Mouse (Mus musculus): Measurements from ENCODE around the gene Olfr951. TPM values are rescaled to one million over a fixed set of nuclear protein-coding genes. Genes with fewer than 3 reads are reported as not detected.

Olfr951 gene
- total RNA-seq (2014; rRNA removed): not detected in 2 replicates
- not detected in 2 replicates for polyA plus RNA-seq (2012; rRNA removed)

GRCm38 (mm10) chr9:39387110-39387509, at the start of gene Olfr951:
Olfr951 (plus strand) TSS chr9:39387410.
- no peaks in the 10 kb centered on the region for H3K36me3 ChIP-seq (ENCODE audit: control insufficient read depth, insufficient read depth, low read length)
- H3K4me1 ChIP-seq (ENCODE audit: control insufficient read depth, insufficient read depth, low read length): no peaks in the 10 kb centered on the region
- H3K4me3 ChIP-seq (ENCODE audit: insufficient read depth, low read depth, low read length): no peak within 1 kb of the TSS
- no peak for DNase-seq (ENCODE audit: extremely low read depth, low read depth, low spot score)
- no peaks in the 10 kb centered on the region for H3K27me3 ChIP-seq (ENCODE audit: control insufficient read depth, insufficient read depth, low read length)
- WGBS: 96% methylated on average over 2 of the region's 2 CpGs
- no peak within 1 kb of the TSS for H3K27ac ChIP-seq (replicated peaks; ENCODE audit: insufficient read depth, low read depth, low read length)
- TF ChIP-seq POLR2A (IDR thresholded peaks at IDR 0.05; ENCODE audit: extremely low read depth, insufficient read depth, low read length) (no peak), CTCF (IDR thresholded peaks at IDR 0.05; ENCODE audit: low read depth, low read length) (no peak)
- H3K79me2 ChIP-seq (ENCODE audit: control insufficient read depth, insufficient read depth, low read length): no peaks in the 10 kb centered on the region
- H3K9ac ChIP-seq (ENCODE audit: low read depth, low read length): no peak within 1 kb of the TSS

- Histone ChIP-seq H3K9ac (ENCODE audit: low read depth, low read length) (no peak within 1 kb of the TSS), H3K27ac (replicated peaks; ENCODE audit: insufficient read depth, low read depth, low read length) (no peak within 1 kb of the TSS), H3K36me3 (ENCODE audit: control insufficient read depth, insufficient read depth, low read length) (no peaks in the 10 kb centered on the region), H3K4me1 (ENCODE audit: control insufficient read depth, insufficient read depth, low read length) (no peaks in the 10 kb centered on the region), H3K79me2 (ENCODE audit: control insufficient read depth, insufficient read depth, low read length) (no peaks in the 10 kb centered on the region), H3K4me3 (ENCODE audit: insufficient read depth, low read depth, low read length) (no peak within 1 kb of the TSS), H3K27me3 (ENCODE audit: control insufficient read depth, insufficient read depth, low read length) (no peaks in the 10 kb centered on the region)
- DNase-seq (ENCODE audit: extremely low read depth, low read depth, low spot score): no peak
- TF ChIP-seq CTCF (IDR thresholded peaks at IDR 0.05; ENCODE audit: low read depth, low read length) (no peak), POLR2A (IDR thresholded peaks at IDR 0.05; ENCODE audit: extremely low read depth, insufficient read depth, low read length) (no peak)
These were observed 39.8 kb downstream of the Olfr951 start, which contains the start of gene Olfr952 for GRCm38 (mm10) chr9:39427048-39427447. Olfr952 (minus strand) TSS chr9:39427148.

Other genes with a start within 250 kb of the Olfr951 start
- gene Olfr943, start 221.1 kb upstream of the Olfr951 start, total RNA-seq (2014; rRNA removed): not detected in 2 replicates
- gene Olfr943, start 221.1 kb upstream of the Olfr951 start, polyA plus RNA-seq (2012; rRNA removed): not detected in 2 replicates
- gene Olfr944, start 185.5 kb upstream of the Olfr951 start, total RNA-seq (2014; rRNA removed): not detected in 2 replicates
- gene Olfr944, start 185.5 kb upstream of the Olfr951 start, polyA plus RNA-seq (2012; rRNA removed): not detected in 2 replicates
- gene Olfr1537, start 137.4 kb upstream of the Olfr951 start, total RNA-seq (2014; rRNA removed): not detected in 2 replicates
- not detected in 2 replicates for gene Olfr1537, start 137.4 kb upstream of the Olfr951 start, polyA plus RNA-seq (2012; rRNA removed)
- not detected in 2 replicates for gene Olfr945, start 110.6 kb upstream of the Olfr951 start, total RNA-seq (2014; rRNA removed)
- not detected in 2 replicates for gene Olfr945, start 110.6 kb upstream of the Olfr951 start, polyA plus RNA-seq (2012; rRNA removed)
- gene Olfr948, start 61.4 kb upstream of the Olfr951 start, total RNA-seq (2014; rRNA removed): not detected in 2 replicates
- not detected in 2 replicates for gene Olfr948, start 61.4 kb upstream of the Olfr951 start, polyA plus RNA-seq (2012; rRNA removed)
- not detected in 2 replicates for gene Olfr952, start 39.7 kb downstream of the Olfr951 start, total RNA-seq (2014; rRNA removed)
- not detected in 2 replicates for gene Olfr952, start 39.7 kb downstream of the Olfr951 start, polyA plus RNA-seq (2012; rRNA removed)
- not detected in 2 replicates for gene Olfr954, start 69.3 kb downstream of the Olfr951 start, total RNA-seq (2014; rRNA removed)
- gene Olfr954, start 69.3 kb downstream of the Olfr951 start, polyA plus RNA-seq (2012; rRNA removed): not detected in 2 replicates
- gene Olfr955, start 84.5 kb downstream of the Olfr951 start, total RNA-seq (2014; rRNA removed): not detected in 2 replicates
- gene Olfr955, start 84.5 kb downstream of the Olfr951 start, polyA plus RNA-seq (2012; rRNA removed): not detected in 2 replicates
- gene Olfr44, start 106.6 kb downstream of the Olfr951 start, total RNA-seq (2014; rRNA removed): not detected in 2 replicates
- not detected in 2 replicates for gene Olfr44, start 106.6 kb downstream of the Olfr951 start, polyA plus RNA-seq (2012; rRNA removed)
- not detected in 2 replicates for gene Olfr957, start 128.4 kb downstream of the Olfr951 start, total RNA-seq (2014; rRNA removed)
- gene Olfr957, start 128.4 kb downstream of the Olfr951 start, polyA plus RNA-seq (2012; rRNA removed): not detected in 2 replicates
- gene Olfr958, start 166.6 kb downstream of the Olfr951 start, total RNA-seq (2014; rRNA removed): not detected in 2 replicates
- gene Olfr958, start 166.6 kb downstream of the Olfr951 start, polyA plus RNA-seq (2012; rRNA removed): not detected in 2 replicates
- not detected in 2 replicates for gene Olfr959, start 188.2 kb downstream of the Olfr951 start, total RNA-seq (2014; rRNA removed)
- gene Olfr959, start 188.2 kb downstream of the Olfr951 start, polyA plus RNA-seq (2012; rRNA removed): not detected in 2 replicates
- 0.07 and 0.09 TPM in 2 replicates for gene AW551984, start 217.0 kb downstream of the Olfr951 start, total RNA-seq (2014; rRNA removed)
- gene AW551984, start 217.0 kb downstream of the Olfr951 start, polyA plus RNA-seq (2012; rRNA removed): 0.01 and 0.13 TPM in 2 replicates
- gene Olfr148, start 223.2 kb downstream of the Olfr951 start, total RNA-seq (2014; rRNA removed): not detected in 2 replicates
- not detected in 2 replicates for gene Olfr148, start 223.2 kb downstream of the Olfr951 start, polyA plus RNA-seq (2012; rRNA removed)
- gene Olfr960, start 234.0 kb downstream of the Olfr951 start, total RNA-seq (2014; rRNA removed): not detected in 2 replicates
- not detected in 2 replicates for gene Olfr960, start 234.0 kb downstream of the Olfr951 start, polyA plus RNA-seq (2012; rRNA removed)

Measured in liver, adult 2 months (tissue).